Mouse (Mus musculus) ES-Bruce4 (cell line): ENCODE results near the gene Ano7. TPM values are rescaled to one million over a fixed set of nuclear protein-coding genes. Genes with fewer than 3 reads are reported as not detected.

Experiments
- H3K27ac ChIP-seq: 2 replicates; pipeline ENCODE4 v1.5.1; 2012; ENCODE audit warnings: low read length, inconsistent platforms; ENCODE audit not compliant: insufficient read depth
- H3K27me3 ChIP-seq: 2 replicates; pipeline ENCODE4 v1.6.1; 2012; ENCODE audit warnings: mild to moderate bottlenecking, low read length, inconsistent platforms; ENCODE audit not compliant: control insufficient read depth, poor library complexity, insufficient read depth, severe bottlenecking
- H3K36me3 ChIP-seq: 2 replicates; pipeline ENCODE4 v1.6.1; 2012; ENCODE audit warnings: inconsistent platforms, mild to moderate bottlenecking, low read length, moderate library complexity; ENCODE audit not compliant: control insufficient read depth, poor library complexity, insufficient read depth, severe bottlenecking
- H3K4me1 ChIP-seq: one replicate; pipeline ENCODE4 v1.8.1; 2011; ENCODE audit warnings: low read length; ENCODE audit not compliant: control insufficient read depth, insufficient read depth
- H3K4me3 ChIP-seq: 2 replicates; pipeline ENCODE4 v1.5.1; 2011; ENCODE audit warnings: low read depth, mild to moderate bottlenecking, low read length
- H3K9ac ChIP-seq: 2 replicates; pipeline ENCODE4 v1.6.1; 2012; ENCODE audit warnings: low read depth, mild to moderate bottlenecking, inconsistent platforms; ENCODE audit not compliant: poor library complexity, severe bottlenecking
- H3K9me3 ChIP-seq: replicated peaks from 2 replicates; pipeline ENCODE4 v1.6.1; 2012; ENCODE audit warnings: mild to moderate bottlenecking, low read length, inconsistent platforms; ENCODE audit not compliant: control insufficient read depth, poor library complexity, insufficient read depth, severe bottlenecking
- CTCF ChIP-seq: IDR thresholded peaks from one replicate; pipeline ENCODE4 v1.8.1; 2011; ENCODE audit warnings: low read depth, low read length
- EP300 ChIP-seq: IDR thresholded peaks from 2 replicates; pipeline ENCODE4 v1.6.1; 2011; ENCODE audit warnings: low read depth, low read length; ENCODE audit not compliant: insufficient read depth
- POLR2A ChIP-seq: IDR thresholded peaks from one replicate; pipeline ENCODE4 v1.8.1; 2011; ENCODE audit warnings: low read length; ENCODE audit not compliant: insufficient read depth
- polyA plus RNA-seq: library from polyadenylated mRNA; stranded (reverse); fragments of >200 nt; gene quantifications from 2 replicates; pipeline ENCODE4 v1.2.4, GENCODE M21; 2011; ENCODE audit warnings: low read depth; ENCODE audit not compliant: missing spikeins, insufficient read depth, insufficient read length

The Ano7 gene
- polyA plus RNA-seq, 1 experiment = not detected

- H3K27ac ChIP-seq = no peak overlapping the region
- TF ChIP-seq POLR2A = no peak
- TF ChIP-seq CTCF = no peak
- TF ChIP-seq EP300 = no peak
- no peaks in the 10 kb centered on the region for H3K27me3 ChIP-seq
- H3K4me1 ChIP-seq = no peaks in the 10 kb centered on the region
- no peak overlapping the region for H3K9ac ChIP-seq
- H3K4me3 ChIP-seq = no peak overlapping the region
- no peaks in the 10 kb centered on the region for H3K36me3 ChIP-seq
- no peaks in the 10 kb centered on the region for H3K9me3 ChIP-seq
These were observed 3.6 kb downstream of the Ano7 start for GRCm38 (mm10) chr1:93377307-93377706.

- peak; percentile 23 for TF ChIP-seq CTCF
- no peak for TF ChIP-seq EP300
- TF ChIP-seq POLR2A = no peak
- H3K9me3 ChIP-seq = no peaks in the 10 kb centered on the region
These were observed 5.4 kb downstream of the Ano7 start for GRCm38 (mm10) chr1:93379117-93379516.

GRCm38 (mm10) chr1:93387198-93387597 is 13.5 kb downstream of the Ano7 start:
- Histone ChIP-seq H3K9ac (no peak overlapping the region), H3K27me3 (no peaks in the 10 kb centered on the region), H3K4me3 (no peak overlapping the region), H3K4me1 (no peaks in the 10 kb centered on the region), H3K36me3 (no peaks in the 10 kb centered on the region), H3K27ac (no peak overlapping the region), H3K9me3 (no peaks in the 10 kb centered on the region)
- TF ChIP-seq POLR2A (no peak), EP300 (no peak), CTCF (no peak)

More at GRCm38 (mm10) chr1:93379117-93379516, 5.4 kb downstream of the Ano7 start:
- Histone ChIP-seq H3K4me3 (no peak overlapping the region), H3K27me3 (no peaks in the 10 kb centered on the region), H3K36me3 (no peaks in the 10 kb centered on the region), H3K4me1 (no peaks in the 10 kb centered on the region), H3K9ac (no peak overlapping the region), H3K27ac (no peak overlapping the region)

DNA sequence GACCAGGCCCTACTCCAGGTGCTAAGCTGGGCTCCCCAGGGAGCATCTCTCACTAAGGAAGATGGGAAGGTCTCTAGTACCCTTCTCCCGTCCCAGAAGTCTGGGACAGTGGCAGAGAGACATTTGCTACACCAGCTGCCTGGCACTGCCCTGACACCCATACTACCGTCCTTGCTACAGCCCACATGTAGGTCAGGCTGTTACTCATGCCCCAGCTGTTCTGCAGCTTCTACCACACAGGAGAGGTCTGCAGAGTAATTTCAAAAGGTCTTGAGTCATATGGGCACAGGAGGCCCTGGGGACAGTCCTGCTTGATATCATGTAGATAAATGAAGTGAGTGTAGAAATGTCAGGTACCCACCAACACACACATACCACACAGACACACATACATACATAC is 15.2 kb downstream of the Ano7 start:
- no peaks in the 10 kb centered on the region for H3K9me3 ChIP-seq
- no peaks in the 10 kb centered on the region for H3K36me3 ChIP-seq
- no peak overlapping the region for H3K9ac ChIP-seq
- no peak for TF ChIP-seq EP300
- no peak for TF ChIP-seq CTCF
- no peak for TF ChIP-seq POLR2A
- no peak overlapping the region for H3K4me3 ChIP-seq
- H3K4me1 ChIP-seq = no peaks in the 10 kb centered on the region
- H3K27me3 ChIP-seq = no peaks in the 10 kb centered on the region
- no peak overlapping the region for H3K27ac ChIP-seq

- H3K27me3 ChIP-seq = no peaks in the 10 kb centered on the region
- H3K9me3 ChIP-seq = no peaks in the 10 kb centered on the region
- H3K4me1 ChIP-seq = no peaks in the 10 kb centered on the region
- no peak for TF ChIP-seq EP300
- no peak for TF ChIP-seq POLR2A
- no peak for TF ChIP-seq CTCF
- no peak overlapping the region for H3K27ac ChIP-seq
- H3K9ac ChIP-seq = peak overlapping the region; percentile 16; the same call in 1 of the 2 replicates
- H3K36me3 ChIP-seq = peaks cover under 1% of the 10 kb centered on the region; the same call in 1 of the 2 replicates
- peak overlapping the region; percentile 69 for H3K4me3 ChIP-seq
These were observed 27.7 kb downstream of the Ano7 start for GRCm38 (mm10) chr1:93401191-93402052.

- Histone ChIP-seq H3K27me3 (no peaks in the 10 kb centered on the region), H3K36me3 (peaks cover 17% of the 10 kb centered on the region), H3K27ac (no peak overlapping the region), H3K4me1 (no peaks in the 10 kb centered on the region), H3K9ac (no peak overlapping the region), H3K4me3 (no peak overlapping the region), H3K9me3 (no peaks in the 10 kb centered on the region)
- TF ChIP-seq POLR2A (no peak), CTCF (no peak)
These were observed 29.7 kb downstream of the Ano7 start for GRCm38 (mm10) chr1:93403403-93403802.
